Mouse (Mus musculus): Measurements from ENCODE around the gene Galk2. TPM values are rescaled to one million over a fixed set of nuclear protein-coding genes. Genes with fewer than 3 reads are reported as not detected.

Galk2 gene
- polyA plus RNA-seq, 2 experiments: 6.2 to 10.1 TPM

GRCm38 (mm10) chr2:125895099-125895498 is 36.2 kb downstream of the Galk2 start:
- no peaks in the 10 kb centered on the region for H3K27me3 ChIP-seq (ENCODE audit: control insufficient read depth, insufficient read depth, low read length)
- ATAC-seq (ENCODE audit: insufficient read depth) (no peak), DNase-seq (ENCODE audit: low read depth in 3 of 3, low spot score in 3 of 3) (no peak)
- H3K4me3 ChIP-seq (ENCODE audit: insufficient read depth in 1 of 2, low read depth in 2 of 2, low read length in 2 of 2): no peak overlapping the region
- WGBS (ENCODE audit: insufficient replicate concordance): 73% methylated on average over 4 of the region's 4 CpGs
- H3K4me2 ChIP-seq (ENCODE audit: low read depth): no peak overlapping the region
- no peak overlapping the region for H3K27ac ChIP-seq
- peaks cover 0 to 2% of the 10 kb centered on the region in 2 experiments; a peak in 3 of 4 replicates for H3K4me1 ChIP-seq (replicated peaks; ENCODE audit: control insufficient read depth in 2 of 2, insufficient read depth in 2 of 2, low read length in 1 of 2)
- H3K36me3 ChIP-seq (replicated peaks; ENCODE audit: control insufficient read depth, insufficient read depth, low read depth): no peaks in the 10 kb centered on the region
- H3K9me3 ChIP-seq (ENCODE audit: control insufficient read depth, low read length): no peaks in the 10 kb centered on the region
- H3K9ac ChIP-seq (replicated peaks): no peak overlapping the region
- no peak for TF ChIP-seq CTCF (IDR thresholded peaks at IDR 0.05; ENCODE audit: low read depth)

DNA sequence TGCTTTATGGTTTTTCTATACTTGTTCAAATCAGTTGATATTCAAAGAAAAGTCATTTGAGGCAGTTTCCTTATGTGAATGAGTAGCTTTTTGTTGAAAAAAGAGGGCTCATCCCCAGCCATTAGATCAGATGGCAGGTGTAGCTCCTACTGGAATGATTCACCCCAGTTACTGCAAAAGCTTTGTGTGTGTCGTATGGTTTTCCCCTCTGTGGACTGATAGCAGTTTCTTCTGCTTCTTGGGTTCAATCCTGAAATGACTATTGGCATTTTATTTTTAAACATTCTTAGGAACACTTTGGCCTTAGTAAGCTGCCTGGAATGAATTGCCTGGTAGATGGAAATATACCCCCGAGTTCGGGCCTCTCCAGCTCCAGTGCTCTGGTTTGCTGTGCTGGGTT is 37.4 kb downstream of the Galk2 start:
- WGBS (ENCODE audit: insufficient replicate concordance): 74% methylated on average over 3 of the region's 3 CpGs
- ATAC-seq (ENCODE audit: insufficient read depth): no peak
- TF ChIP-seq CTCF (IDR thresholded peaks at IDR 0.05; ENCODE audit: low read depth) (no peak), EP300 (IDR thresholded peaks at IDR 0.05; ENCODE audit: low read depth) (no peak)

GRCm38 (mm10) chr2:125900797-125901410 is 42.0 kb downstream of the Galk2 start:
- ATAC-seq (ENCODE audit: insufficient read depth): peak; percentile 100
- Histone ChIP-seq H3K9me3 (ENCODE audit: control insufficient read depth, low read length) (no peaks in the 10 kb centered on the region), H3K9ac (replicated peaks) (peak overlapping the region; percentile 27; the same call in 1 of the 2 replicates), H3K27ac (peak overlapping the region; percentile 84), H3K4me1 (replicated peaks; ENCODE audit: control insufficient read depth in 2 of 2, insufficient read depth in 2 of 2, low read length in 1 of 2) (peaks cover 18 to 21% of the 10 kb centered on the region in 2 experiments), H3K4me2 (ENCODE audit: low read depth) (peak overlapping the region; percentile 55), H3K36me3 (replicated peaks; ENCODE audit: control insufficient read depth, insufficient read depth, low read depth) (no peaks in the 10 kb centered on the region), H3K27me3 (ENCODE audit: control insufficient read depth, insufficient read depth, low read length) (no peaks in the 10 kb centered on the region), H3K4me3 (ENCODE audit: insufficient read depth in 1 of 2, low read depth in 2 of 2, low read length in 2 of 2) (no peak overlapping the region)
- peak; percentile 70 for TF ChIP-seq EP300 (IDR thresholded peaks at IDR 0.05; ENCODE audit: low read depth)
- no peak for TF ChIP-seq CTCF (IDR thresholded peaks at IDR 0.05; ENCODE audit: low read depth)
- DNase-seq (ENCODE audit: low read depth in 3 of 3, low spot score in 3 of 3): peak; percentile 69 to 75 (median 73)
- WGBS (ENCODE audit: insufficient replicate concordance): 23% methylated on average over 6 of the region's 6 CpGs

More for the DNA sequence above, 37.4 kb downstream of the Galk2 start:
- Histone ChIP-seq H3K9me3 (ENCODE audit: control insufficient read depth, low read length) (no peaks in the 10 kb centered on the region), H3K27me3 (ENCODE audit: control insufficient read depth, insufficient read depth, low read length) (no peaks in the 10 kb centered on the region), H3K4me3 (ENCODE audit: insufficient read depth in 1 of 2, low read depth in 2 of 2, low read length in 2 of 2) (no peak overlapping the region), H3K9ac (replicated peaks) (no peak overlapping the region), H3K4me2 (ENCODE audit: low read depth) (no peak overlapping the region), H3K27ac (no peak overlapping the region), H3K36me3 (replicated peaks; ENCODE audit: control insufficient read depth, insufficient read depth, low read depth) (no peaks in the 10 kb centered on the region), H3K4me1 (replicated peaks; ENCODE audit: control insufficient read depth in 2 of 2, insufficient read depth in 2 of 2, low read length in 1 of 2) (peaks cover 11 to 15% of the 10 kb centered on the region in 2 experiments)
- DNase-seq (ENCODE audit: low read depth in 3 of 3, low spot score in 3 of 3): no peak

- DNase-seq (ENCODE audit: low read depth in 3 of 3, low spot score in 3 of 3): no peak
- TF ChIP-seq EP300 (IDR thresholded peaks at IDR 0.05; ENCODE audit: low read depth) (no peak), CTCF (IDR thresholded peaks at IDR 0.05; ENCODE audit: low read depth) (no peak)
- Histone ChIP-seq H3K27ac (peak overlapping the region; percentile 84), H3K27me3 (ENCODE audit: control insufficient read depth, insufficient read depth, low read length) (no peaks in the 10 kb centered on the region), H3K4me3 (ENCODE audit: insufficient read depth in 1 of 2, low read depth in 2 of 2, low read length in 2 of 2) (no peak overlapping the region), H3K9ac (replicated peaks) (no peak overlapping the region), H3K9me3 (ENCODE audit: control insufficient read depth, low read length) (no peaks in the 10 kb centered on the region), H3K4me2 (ENCODE audit: low read depth) (peak overlapping the region; percentile 55), H3K36me3 (replicated peaks; ENCODE audit: control insufficient read depth, insufficient read depth, low read depth) (no peaks in the 10 kb centered on the region), H3K4me1 (replicated peaks; ENCODE audit: control insufficient read depth in 2 of 2, insufficient read depth in 2 of 2, low read length in 1 of 2) (peaks cover 18 to 21% of the 10 kb centered on the region in 2 experiments)
- 72% methylated on average over 3 of the region's 3 CpGs for WGBS (ENCODE audit: insufficient replicate concordance)
- peak; percentile 18; the same call in 1 of the 2 replicates for ATAC-seq (ENCODE audit: insufficient read depth)
Measured at GRCm38 (mm10) chr2:125901426-125901825, 42.5 kb downstream of the Galk2 start.

GRCm38 (mm10) chr2:125906407-125907066 is 47.6 kb downstream of the Galk2 start:
- no peak overlapping the region for H3K4me3 ChIP-seq (ENCODE audit: insufficient read depth in 1 of 2, low read depth in 2 of 2, low read length in 2 of 2)
- H3K27ac ChIP-seq: no peak overlapping the region
- H3K27me3 ChIP-seq (ENCODE audit: control insufficient read depth, insufficient read depth, low read length): no peaks in the 10 kb centered on the region
- H3K9ac ChIP-seq (replicated peaks): no peak overlapping the region
- ATAC-seq (ENCODE audit: insufficient read depth) (no peak), DNase-seq (ENCODE audit: low read depth in 3 of 3, low spot score in 3 of 3) (no peak)
- no peak overlapping the region for H3K4me2 ChIP-seq (ENCODE audit: low read depth)
- H3K36me3 ChIP-seq (replicated peaks; ENCODE audit: control insufficient read depth, insufficient read depth, low read depth): no peaks in the 10 kb centered on the region
- 79% methylated on average over 4 of the region's 4 CpGs for WGBS (ENCODE audit: insufficient replicate concordance)
- H3K9me3 ChIP-seq (ENCODE audit: control insufficient read depth, low read length): no peaks in the 10 kb centered on the region
- TF ChIP-seq CTCF (IDR thresholded peaks at IDR 0.05; ENCODE audit: low read depth) (no peak), EP300 (IDR thresholded peaks at IDR 0.05; ENCODE audit: low read depth) (no peak)
- peaks cover 17% of the 10 kb centered on the region in 2 experiments for H3K4me1 ChIP-seq (replicated peaks; ENCODE audit: control insufficient read depth in 2 of 2, insufficient read depth in 2 of 2, low read length in 1 of 2)

Measured in liver, embryonic 14.5 days (tissue).